Mouse (Mus musculus) brain, embryonic 14.5 days (tissue): ENCODE measurements at regions not wholly inside any gene's neighbourhood (a gene's known extent, or its start where the extent isn't known, plus 50 kb on each side); places are given as distances from the start of the nearest gene placed in this dataset.

Experiments used
- CTCF ChIP-seq: fragments of 200-500 bp; IDR thresholded peaks from 2 replicates; pipeline ENCODE4 v1.5.1; 2012; ENCODE audit warnings: inconsistent platforms, mild to moderate bottlenecking, moderate library complexity, borderline replicate concordance; ENCODE audit not compliant: insufficient read depth, insufficient read length; ENCODE audit errors: extremely low read depth
- POLR2A ChIP-seq: fragments of 200-500 bp; IDR thresholded peaks from 2 replicates; pipeline ENCODE4 v1.6.1; 2012; ENCODE audit warnings: mild to moderate bottlenecking, inconsistent platforms, borderline replicate concordance; ENCODE audit not compliant: poor library complexity, insufficient read depth, insufficient read length, severe bottlenecking; ENCODE audit errors: extremely low read depth

DNA sequence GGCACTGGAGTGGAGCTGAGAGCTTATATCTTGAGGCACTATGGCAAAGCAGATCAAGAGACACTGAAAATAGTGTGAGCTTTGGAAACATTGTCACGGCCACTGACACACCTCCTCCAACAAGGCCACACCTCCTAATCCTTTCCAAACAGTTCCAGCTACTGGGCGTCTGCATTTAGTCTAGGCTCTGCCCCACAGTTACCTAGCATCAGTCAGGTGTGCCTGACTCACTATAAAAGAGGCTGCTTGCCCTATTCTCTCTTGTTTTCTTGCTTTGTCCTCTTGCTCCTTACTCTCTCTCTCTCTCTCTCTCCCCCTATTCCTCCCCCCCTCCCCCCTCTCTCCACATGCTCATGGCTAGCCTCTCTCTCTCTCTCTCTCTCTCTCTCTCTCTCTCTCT is 142.0 kb upstream of the Trim24 start:
- TF ChIP-seq CTCF (no peak), POLR2A (no peak)
